Mouse (Mus musculus): ENCODE measurements around the gene Mrps18b. TPM values are rescaled to one million over a fixed set of nuclear protein-coding genes. Genes with fewer than 3 reads are reported as not detected.

Mrps18b gene
- polyA plus RNA-seq, 1 experiment, result 111 TPM

DNA sequence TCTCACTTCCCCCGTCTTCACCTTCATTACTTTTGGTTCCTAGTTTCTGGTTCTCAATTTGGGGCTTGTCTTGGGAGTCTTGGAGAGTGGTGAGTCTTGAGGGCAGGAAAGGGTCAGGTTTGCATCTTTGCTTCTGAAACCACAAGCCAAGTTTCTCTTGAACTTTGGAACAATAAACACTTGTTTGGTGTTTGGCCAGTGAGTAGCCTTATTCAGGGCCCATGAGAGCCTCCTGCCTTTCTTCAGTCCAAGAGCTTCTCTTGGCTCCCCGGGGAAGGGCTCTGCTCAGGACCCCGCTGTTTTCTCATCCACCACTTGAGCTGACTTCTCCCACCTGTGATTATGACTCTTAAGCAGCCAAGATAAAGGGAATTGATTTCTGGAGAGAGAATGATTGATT lies 6.4 kb upstream of the Mrps18b start:
- Histone ChIP-seq H3K4me1 (ENCODE audit: control insufficient read depth, insufficient read depth, insufficient read length, low read length) (no peaks in the 10 kb centered on the region; the same call in 1 of the 2 replicates), H3K4me3 (ENCODE audit: insufficient read depth, low read depth, low read length) (no peak overlapping the region), H3K27ac (replicated peaks; ENCODE audit: low read depth, low read length) (no peak overlapping the region)

DNA sequence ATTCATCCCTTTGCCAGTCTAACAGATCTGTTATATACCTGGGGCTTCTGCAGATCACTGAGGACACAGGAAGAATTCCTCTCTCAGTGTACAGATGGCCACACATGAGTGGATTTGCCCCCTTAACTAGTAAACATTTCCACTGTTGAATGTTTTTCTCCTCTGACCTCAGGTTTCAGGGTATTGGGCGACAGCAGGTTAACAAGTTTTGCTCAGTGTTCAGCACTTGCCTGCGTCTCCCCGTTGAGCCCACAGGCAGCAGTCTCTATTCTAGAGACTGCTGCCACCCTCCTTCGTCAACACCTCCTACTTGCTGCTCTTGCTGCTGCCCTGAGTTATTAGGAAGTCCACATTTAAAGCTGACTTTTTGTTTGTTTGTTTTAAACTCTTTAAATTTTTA lies 5.5 kb upstream of the Mrps18b start:
- Histone ChIP-seq H3K4me3 (ENCODE audit: insufficient read depth, low read depth, low read length) (no peak overlapping the region), H3K4me1 (ENCODE audit: control insufficient read depth, insufficient read depth, insufficient read length, low read length) (no peaks in the 10 kb centered on the region; the same call in 1 of the 2 replicates), H3K27ac (replicated peaks; ENCODE audit: low read depth, low read length) (no peak overlapping the region; the same call in 1 of the 2 replicates)

DNA sequence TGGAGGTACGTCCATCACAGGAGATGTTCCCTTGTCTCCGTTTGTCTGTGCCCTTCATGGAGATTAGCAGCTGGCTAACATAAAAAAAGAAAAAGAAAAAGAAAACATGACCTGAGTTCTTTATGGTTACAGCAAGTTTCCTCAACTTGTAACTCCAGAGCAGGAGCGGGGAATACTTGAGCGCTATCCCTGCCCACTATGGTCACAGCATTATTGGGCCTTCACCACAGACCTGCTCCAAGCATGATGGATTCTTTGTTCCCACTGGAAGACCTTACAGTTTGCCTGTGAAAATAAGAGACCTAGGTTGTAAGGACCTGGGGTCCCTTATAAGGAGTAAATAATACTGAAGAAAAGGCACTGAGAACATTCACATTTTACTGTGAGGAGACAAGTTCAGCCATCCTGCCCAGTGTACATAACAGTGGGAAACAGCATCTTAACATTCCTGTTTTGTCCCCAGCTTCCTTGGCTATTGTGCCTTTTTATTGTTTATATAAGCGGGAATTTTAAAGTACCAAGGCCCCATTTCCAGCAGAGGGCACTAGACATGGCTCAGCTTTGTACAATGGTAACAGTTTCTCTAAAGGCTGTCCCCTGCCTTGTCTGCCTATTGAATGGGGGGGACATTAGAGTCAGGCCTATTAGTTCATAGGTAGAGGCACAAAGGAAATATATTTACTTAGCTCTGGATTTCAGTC lies 4.8 kb upstream of the Mrps18b start:
- Histone ChIP-seq H3K27ac (replicated peaks; ENCODE audit: low read depth, low read length) (no peak overlapping the region), H3K4me1 (ENCODE audit: control insufficient read depth, insufficient read depth, insufficient read length, low read length) (no peaks in the 10 kb centered on the region; the same call in 1 of the 2 replicates), H3K4me3 (ENCODE audit: insufficient read depth, low read depth, low read length) (no peak overlapping the region)

DNA sequence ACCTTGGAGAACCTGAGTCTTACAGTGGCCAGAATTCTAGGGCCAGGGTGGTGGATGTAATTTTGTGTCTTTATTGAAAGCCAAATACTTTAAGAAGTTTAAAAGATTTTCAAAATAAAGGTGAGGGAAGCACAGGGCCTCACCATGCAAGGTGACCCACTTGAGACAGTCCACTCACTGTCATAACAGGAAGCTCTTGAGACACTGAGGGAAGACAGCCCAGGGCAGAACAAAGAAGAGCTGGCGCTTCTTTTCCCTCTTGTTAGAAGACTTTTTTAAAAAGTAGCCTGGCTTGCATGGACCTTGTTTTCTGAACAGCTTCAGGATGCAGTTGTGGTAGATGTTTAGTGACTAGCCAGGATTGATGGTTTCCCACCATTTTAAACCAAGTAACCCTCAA lies 4.2 kb upstream of the Mrps18b start:
- H3K4me1 ChIP-seq (ENCODE audit: control insufficient read depth, insufficient read depth, insufficient read length, low read length), result no peaks in the 10 kb centered on the region; the same call in 1 of the 2 replicates
- H3K27ac ChIP-seq (replicated peaks; ENCODE audit: low read depth, low read length), result 0 out of 2 replicates have a peak overlapping the region, but pooled peaks have one; percentile 57
- H3K4me3 ChIP-seq (ENCODE audit: insufficient read depth, low read depth, low read length), result no peak overlapping the region

GRCm38 (mm10) chr17:35919864-35920301 lies 3.7 kb upstream of the Mrps18b start:
- H3K27ac ChIP-seq (replicated peaks; ENCODE audit: low read depth, low read length), result peak overlapping the region; percentile 57
- peak overlapping the region; percentile 33; the same call in 1 of the 2 replicates for H3K4me3 ChIP-seq (ENCODE audit: insufficient read depth, low read depth, low read length)
- H3K4me1 ChIP-seq (ENCODE audit: control insufficient read depth, insufficient read depth, insufficient read length, low read length), result no peaks in the 10 kb centered on the region; the same call in 1 of the 2 replicates

GRCm38 (mm10) chr17:35919060-35919715 lies 3.0 kb upstream of the Mrps18b start:
- Histone ChIP-seq H3K4me1 (ENCODE audit: control insufficient read depth, insufficient read depth, insufficient read length, low read length) (no peaks in the 10 kb centered on the region; the same call in 1 of the 2 replicates), H3K27ac (replicated peaks; ENCODE audit: low read depth, low read length) (peak overlapping the region; percentile 57), H3K4me3 (ENCODE audit: insufficient read depth, low read depth, low read length) (peak overlapping the region; percentile 89)

DNA sequence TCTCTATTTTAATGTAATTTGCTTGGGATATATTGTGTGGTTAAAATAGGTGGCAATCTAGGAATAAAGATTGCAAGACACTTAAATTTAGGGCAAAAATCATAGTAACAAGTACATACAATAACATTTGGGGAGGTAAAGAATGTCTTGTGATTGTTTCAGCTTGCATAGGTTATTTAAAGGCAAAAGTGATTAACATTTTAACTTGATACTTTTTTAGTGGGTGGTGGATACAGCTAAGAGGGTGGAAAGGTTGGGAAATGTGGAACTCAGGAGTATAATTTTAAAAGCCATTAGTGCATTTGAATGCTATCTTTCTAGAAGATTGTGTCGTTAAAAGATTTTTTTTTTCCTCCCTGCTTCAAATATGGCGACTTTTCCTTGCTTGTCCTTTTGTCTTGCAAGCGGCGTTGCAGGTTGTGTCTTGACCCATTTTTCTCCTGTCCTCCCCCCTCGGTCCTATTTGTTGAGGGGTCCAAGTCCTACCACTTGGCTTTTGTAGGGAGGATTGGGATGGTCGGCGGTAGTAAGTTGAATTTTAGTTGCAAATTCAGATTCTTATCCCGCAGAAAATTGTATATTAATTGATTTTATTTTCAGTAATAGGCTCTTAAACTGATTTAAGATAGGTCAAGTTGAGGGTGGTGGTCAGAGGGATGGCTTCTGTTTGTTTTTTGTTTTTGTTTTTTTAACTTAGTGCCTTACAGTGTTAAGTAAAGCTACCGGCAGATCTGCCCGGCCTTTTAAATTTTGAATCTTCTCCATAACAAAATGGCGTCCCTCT lies 2.3 kb upstream of the Mrps18b start:
- Histone ChIP-seq H3K4me3 (ENCODE audit: insufficient read depth, low read depth, low read length) (peak overlapping the region; percentile 89), H3K27ac (replicated peaks; ENCODE audit: low read depth, low read length) (peak overlapping the region; percentile 98), H3K4me1 (ENCODE audit: control insufficient read depth, insufficient read depth, insufficient read length, low read length) (no peaks in the 10 kb centered on the region; the same call in 1 of the 2 replicates)

DNA sequence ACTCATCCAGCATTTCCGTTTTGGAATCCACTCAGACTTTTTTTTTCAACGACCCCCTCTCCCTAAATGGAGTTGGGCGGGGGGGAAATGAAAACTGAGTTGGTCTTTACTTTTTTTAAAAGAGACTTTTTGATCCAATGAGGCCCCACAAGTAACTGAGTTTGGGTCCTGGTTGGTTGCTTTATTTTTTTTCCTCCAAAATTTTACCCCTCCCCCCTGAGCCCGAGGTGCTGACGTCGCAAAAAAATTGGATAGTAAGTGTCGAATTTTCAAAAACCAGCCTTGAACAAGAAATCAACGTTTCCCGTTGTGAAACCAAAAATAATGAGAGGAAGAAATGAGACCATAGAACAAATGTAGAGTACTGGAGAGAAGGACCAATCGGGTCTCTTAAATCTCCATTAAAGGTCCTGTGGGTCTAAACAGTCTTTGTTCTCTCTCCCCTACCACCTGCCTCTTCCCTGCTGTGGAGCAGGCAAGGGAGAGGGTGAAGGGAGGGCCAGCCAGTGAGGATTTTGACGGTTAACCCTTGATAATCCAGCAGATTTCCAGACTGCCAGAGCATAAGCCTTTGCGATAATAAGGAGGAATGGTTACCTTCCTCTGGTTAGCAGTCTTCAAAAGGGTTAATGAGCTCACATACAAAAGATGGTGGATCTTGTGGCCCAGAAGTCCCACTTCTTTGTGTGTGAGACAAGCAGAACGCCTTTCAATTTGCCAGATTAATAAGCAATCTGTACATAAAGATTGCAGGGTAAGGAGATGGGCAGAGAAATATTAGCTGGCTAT lies 1.5 kb upstream of the Mrps18b start:
- Histone ChIP-seq H3K4me1 (ENCODE audit: control insufficient read depth, insufficient read depth, insufficient read length, low read length) (no peaks in the 10 kb centered on the region; the same call in 1 of the 2 replicates), H3K4me3 (ENCODE audit: insufficient read depth, low read depth, low read length) (peak overlapping the region; percentile 81), H3K27ac (replicated peaks; ENCODE audit: low read depth, low read length) (peak overlapping the region; percentile 98)

- Histone ChIP-seq H3K4me1 (ENCODE audit: control insufficient read depth, insufficient read depth, insufficient read length, low read length) (no peaks in the 10 kb centered on the region; the same call in 1 of the 2 replicates), H3K27ac (replicated peaks; ENCODE audit: low read depth, low read length) (peak overlapping the region; percentile 98), H3K4me3 (ENCODE audit: insufficient read depth, low read depth, low read length) (peak overlapping the region; percentile 81)
Measured at GRCm38 (mm10) chr17:35917143-35917462, 914 bp upstream of the Mrps18b start.

- Histone ChIP-seq H3K4me3 (ENCODE audit: insufficient read depth, low read depth, low read length) (peak overlapping the region; percentile 78), H3K4me1 (ENCODE audit: control insufficient read depth, insufficient read depth, insufficient read length, low read length) (no peaks in the 10 kb centered on the region; the same call in 1 of the 2 replicates), H3K27ac (replicated peaks; ENCODE audit: low read depth, low read length) (peak overlapping the region; percentile 88)
Measured at GRCm38 (mm10) chr17:35915538-35916296, 472 bp downstream of the Mrps18b start.

DNA sequence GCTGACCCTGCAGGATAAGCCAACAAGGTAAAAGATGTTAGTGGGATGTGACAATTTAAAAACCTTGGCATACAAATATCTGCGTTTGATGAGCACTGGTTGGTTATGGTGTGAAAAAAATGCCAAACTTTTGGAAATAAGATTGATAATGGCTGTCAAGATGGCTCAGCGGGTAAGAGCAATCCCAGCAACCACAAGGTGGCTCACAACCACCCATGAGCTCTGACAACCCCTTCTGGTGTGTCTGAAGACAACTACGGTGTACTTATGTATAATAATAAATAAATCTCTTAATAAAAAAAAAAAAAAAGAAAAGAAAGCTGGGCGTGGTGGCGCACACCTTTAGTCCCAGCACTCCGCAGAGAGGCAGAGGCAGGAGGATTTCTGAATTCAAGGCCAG lies 1.2 kb downstream of the Mrps18b start:
- H3K27ac ChIP-seq (replicated peaks; ENCODE audit: low read depth, low read length), result no peak overlapping the region
- H3K4me3 ChIP-seq (ENCODE audit: insufficient read depth, low read depth, low read length), result no peak overlapping the region
- no peaks in the 10 kb centered on the region; the same call in 1 of the 2 replicates for H3K4me1 ChIP-seq (ENCODE audit: control insufficient read depth, insufficient read depth, insufficient read length, low read length)

DNA sequence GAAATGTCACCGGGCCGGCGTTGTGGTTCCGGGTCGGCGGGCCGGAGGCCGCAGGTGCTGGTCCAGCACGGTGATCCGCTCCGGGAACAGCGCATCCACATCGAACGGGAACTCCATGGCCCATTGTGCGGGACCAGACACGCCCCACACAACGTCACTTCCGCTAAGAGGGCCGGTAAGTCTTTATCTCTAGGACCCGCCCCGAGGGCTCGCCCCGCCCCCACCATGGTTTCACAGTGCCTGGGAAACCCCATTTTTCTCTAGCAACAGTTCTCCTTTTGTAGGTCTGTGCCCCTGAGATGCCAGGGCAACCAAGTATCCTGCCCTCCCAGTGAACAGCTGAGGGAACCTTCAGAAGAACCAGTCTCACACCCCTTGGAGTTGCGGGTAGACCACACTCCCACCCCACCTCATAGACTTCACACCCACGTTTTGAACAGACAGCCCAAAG lies 6.2 kb downstream of the Mrps18b start, which contains the start of gene Atat1:
Gene Atat1, minus strand, starts transcription at position 157 of the 451 bp plus-strand sequence.
- Histone ChIP-seq H3K4me3 (ENCODE audit: insufficient read depth, low read depth, low read length) (peak within 1 kb of the TSS; percentile 79), H3K4me1 (ENCODE audit: control insufficient read depth, insufficient read depth, insufficient read length, low read length) (peaks cover 3% of the 10 kb centered on the region; the same call in 1 of the 2 replicates), H3K27ac (replicated peaks; ENCODE audit: low read depth, low read length) (peak within 1 kb of the TSS; percentile 70)

DNA sequence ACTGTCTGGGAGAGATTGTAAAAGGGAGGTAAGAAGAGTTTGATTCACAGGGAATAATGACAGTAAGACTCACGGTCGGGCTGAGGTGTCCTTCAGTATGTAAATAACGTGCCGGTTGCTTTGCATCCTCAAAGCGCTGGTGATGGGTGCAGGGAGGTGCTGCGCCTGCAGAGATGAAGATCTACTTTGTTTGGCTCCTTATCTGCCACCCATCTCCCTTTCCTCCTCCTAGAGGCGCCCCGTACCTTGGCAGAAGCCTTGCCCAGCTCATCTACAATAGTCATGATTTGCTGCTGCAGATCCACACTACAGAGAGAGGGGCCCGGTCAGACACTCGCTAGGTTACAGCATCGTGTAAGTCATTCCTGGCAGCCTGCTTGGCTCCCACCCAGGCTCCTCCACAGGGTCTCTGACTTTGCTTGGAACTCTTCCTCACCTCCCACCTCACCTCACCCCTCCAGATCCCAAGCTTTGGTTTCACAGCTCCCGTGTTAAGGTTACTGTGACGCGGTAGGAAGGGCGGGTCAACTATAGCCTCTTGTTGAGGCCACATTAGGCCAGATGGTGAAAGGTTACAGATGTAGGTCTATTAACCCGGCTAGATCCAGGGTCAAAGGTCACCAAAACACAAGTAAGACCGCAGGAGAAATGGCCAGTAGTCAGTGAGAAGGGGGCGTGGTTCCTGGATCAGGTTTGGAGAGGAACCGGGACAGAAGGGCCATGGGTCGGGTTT lies 6.8 kb downstream of the Mrps18b start:
- peaks cover 3% of the 10 kb centered on the region; the same call in 1 of the 2 replicates for H3K4me1 ChIP-seq (ENCODE audit: control insufficient read depth, insufficient read depth, insufficient read length, low read length)
- peak overlapping the region; percentile 58 for H3K27ac ChIP-seq (replicated peaks; ENCODE audit: low read depth, low read length)
- H3K4me3 ChIP-seq (ENCODE audit: insufficient read depth, low read depth, low read length), result peak overlapping the region; percentile 79

Measured in brown adipose tissue, adult 24 weeks (tissue).